Mouse (Mus musculus) kidney, postnatal 0 days (tissue): ENCODE measurements at regions not wholly inside any gene's neighbourhood (a gene's known extent, or its start where the extent isn't known, plus 50 kb on each side); places are given as distances from the start of the nearest gene placed in this dataset.

ENCODE experiments used
- ATAC-seq: fragments of 200-750 bp; cut with Nextera tagmentation; replicated peaks from 2 replicates; pipeline ENCODE4 v1.8.0; 2017; ENCODE audit warnings: low read depth, moderate number of reproducible peaks, moderate TSS enrichment, moderate library complexity; ENCODE audit not compliant: low FRiP score
- DNase-seq: peaks from one replicate; pipeline ENCODE4 v3.0.0-alpha.2; 2016; ENCODE audit warnings: low spot score
- H3K27ac ChIP-seq: fragments of 300-500 bp; sonication (generic); 2 replicates; pipeline ENCODE4 v1.5.1; 2014; ENCODE audit warnings: mild to moderate bottlenecking
- H3K27me3 ChIP-seq: fragments of 300-500 bp; sonication (generic); 2 replicates; pipeline ENCODE4 v1.6.1; 2014; ENCODE audit warnings: low read length, mixed read lengths; ENCODE audit not compliant: insufficient read depth
- H3K36me3 ChIP-seq: fragments of 300-500 bp; sonication (generic); 2 replicates; pipeline ENCODE4 v1.6.1; 2014; ENCODE audit warnings: low read length, mixed read lengths; ENCODE audit not compliant: insufficient read depth
- H3K4me1 ChIP-seq: fragments of 300-500 bp; sonication (generic); replicated peaks from 2 replicates; pipeline ENCODE4 v1.6.1; 2014; ENCODE audit warnings: antibody characterized with exemption, low read length, mixed read lengths; ENCODE audit not compliant: insufficient read depth
- H3K4me2 ChIP-seq: fragments of 300-500 bp; sonication (generic); 2 replicates; pipeline ENCODE4 v1.6.1; 2014; ENCODE audit warnings: mild to moderate bottlenecking, low read length, moderate library complexity, mixed read lengths
- H3K4me3 ChIP-seq: fragments of 300-500 bp; sonication (generic); replicated peaks from 2 replicates; pipeline ENCODE4 v1.5.1; 2014; ENCODE audit warnings: low read depth, low read length
- H3K9ac ChIP-seq: fragments of 300-500 bp; sonication (generic); 2 replicates; pipeline ENCODE4 v1.6.1; 2014; ENCODE audit warnings: low read depth, low read length
- H3K9me3 ChIP-seq: fragments of 300-500 bp; sonication (generic); replicated peaks from 2 replicates; pipeline ENCODE4 v1.6.1; 2016; ENCODE audit warnings: low read length, inconsistent platforms, mixed read lengths
- CTCF ChIP-seq: IDR thresholded peaks from 2 replicates; pipeline ENCODE4 v1.5.1; 2016; ENCODE audit warnings: antibody characterized with exemption, low read depth, mild to moderate bottlenecking, moderate library complexity
- WGBS: fragments of 180-500 bp; shearing (Covaris S2); extraction: QIAGEN DNeasy Blood & Tissue Kit; methylation state at CpG from one replicate; pipeline ENCODE4 v1.1.7; 2014; 5-methylcytosine and 5-hydroxymethylcytosine counted together

GRCm38 (mm10) chr2:12697209-12697608 is 226.6 kb upstream of the Pter start:
- 73% methylated on average over 1 of the region's 1 CpGs for WGBS
- H3K4me2 ChIP-seq, result no peak overlapping the region
- H3K9ac ChIP-seq, result no peak overlapping the region
- H3K27me3 ChIP-seq, result no peaks in the 10 kb centered on the region
- H3K36me3 ChIP-seq, result no peaks in the 10 kb centered on the region
- no peak overlapping the region for H3K4me3 ChIP-seq
- no peaks in the 10 kb centered on the region for H3K9me3 ChIP-seq
- H3K4me1 ChIP-seq, result no peaks in the 10 kb centered on the region
- no peak overlapping the region for H3K27ac ChIP-seq
- no peak for TF ChIP-seq CTCF
- ATAC-seq (no peak), DNase-seq (no peak)

GRCm38 (mm10) chr2:12699331-12699730 is 224.5 kb upstream of the Pter start:
- no peak for TF ChIP-seq CTCF
- no peaks in the 10 kb centered on the region for H3K36me3 ChIP-seq
- H3K9ac ChIP-seq, result no peak overlapping the region
- no peak overlapping the region for H3K4me2 ChIP-seq
- H3K4me1 ChIP-seq, result no peaks in the 10 kb centered on the region
- H3K27ac ChIP-seq, result no peak overlapping the region
- WGBS, result 64% methylated on average over 3 of the region's 3 CpGs
- no peak for ATAC-seq
- H3K9me3 ChIP-seq, result no peaks in the 10 kb centered on the region
- no peak for DNase-seq
- H3K4me3 ChIP-seq, result no peak overlapping the region
- no peaks in the 10 kb centered on the region for H3K27me3 ChIP-seq

DNA sequence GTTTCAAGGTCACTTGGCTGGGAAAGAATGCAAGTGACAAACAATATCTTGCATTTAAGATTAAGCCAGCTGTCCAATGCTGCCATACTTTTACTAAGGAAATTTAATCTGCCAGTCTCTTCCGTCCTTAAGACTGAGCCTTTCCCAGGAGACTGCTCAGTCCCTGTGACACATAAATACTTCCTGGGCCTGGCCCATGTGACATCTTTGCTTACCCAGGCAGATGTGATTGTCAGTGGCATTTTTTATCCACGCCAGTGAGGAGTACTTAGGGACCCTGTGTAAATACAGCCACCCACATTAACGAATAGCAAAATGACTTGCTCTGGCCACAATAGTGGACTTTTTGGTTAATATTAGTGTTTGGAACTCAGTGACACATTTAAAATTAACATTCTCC is 216.3 kb upstream of the Pter start:
- no peaks in the 10 kb centered on the region for H3K36me3 ChIP-seq
- no peak for TF ChIP-seq CTCF
- DNase-seq, result no peak
- no peak for ATAC-seq
- H3K27ac ChIP-seq, result no peak overlapping the region
- no peaks in the 10 kb centered on the region for H3K27me3 ChIP-seq
- no peak overlapping the region for H3K4me2 ChIP-seq
- no peak overlapping the region for H3K9ac ChIP-seq
- no peaks in the 10 kb centered on the region for H3K4me1 ChIP-seq
- H3K9me3 ChIP-seq, result no peaks in the 10 kb centered on the region
- 41% methylated on average over 3 of the region's 3 CpGs for WGBS
- H3K4me3 ChIP-seq, result no peak overlapping the region

DNA sequence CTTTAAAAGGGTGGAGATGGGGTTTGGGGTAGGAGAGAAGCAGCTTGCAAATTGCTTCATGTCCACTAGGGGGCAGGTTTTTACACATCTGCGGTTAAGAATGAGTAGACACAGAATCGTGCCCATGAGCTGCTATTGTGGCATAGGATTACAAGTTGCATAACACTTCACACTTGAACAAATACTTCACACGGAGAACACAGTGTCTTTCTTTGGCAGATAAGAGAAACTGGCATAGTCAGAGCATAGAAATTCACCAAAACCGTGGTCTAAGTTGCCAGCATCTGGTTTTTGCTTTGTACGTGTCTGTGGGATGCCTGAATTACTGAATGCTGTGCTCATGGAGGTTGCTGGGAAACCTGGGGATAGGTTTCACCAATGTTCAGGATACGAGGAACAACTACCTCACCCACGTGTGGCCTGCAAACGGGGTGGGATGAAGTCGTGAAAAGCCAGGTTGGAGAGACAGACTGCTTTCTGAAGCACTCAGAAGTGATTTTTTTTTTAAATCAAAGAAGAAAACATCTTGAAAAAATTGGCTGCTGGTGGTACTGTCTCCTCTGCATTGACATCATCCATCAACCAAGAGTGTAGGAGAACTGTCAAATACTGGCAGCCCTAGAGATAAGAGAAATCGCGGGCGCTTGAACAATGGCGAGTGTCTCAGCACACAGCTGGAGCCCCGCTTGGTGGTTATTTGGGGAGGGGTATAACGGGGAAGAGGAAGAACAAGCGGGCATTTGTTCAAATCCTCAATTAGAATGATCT is 214.5 kb upstream of the Pter start:
- ATAC-seq (peak; percentile 57; the same call in 1 of the 2 replicates), DNase-seq (peak; percentile 67)
- no peak overlapping the region for H3K4me3 ChIP-seq
- no peak overlapping the region for H3K9ac ChIP-seq
- H3K4me2 ChIP-seq, result no peak overlapping the region
- no peaks in the 10 kb centered on the region for H3K36me3 ChIP-seq
- H3K9me3 ChIP-seq, result no peaks in the 10 kb centered on the region
- no peaks in the 10 kb centered on the region for H3K4me1 ChIP-seq
- TF ChIP-seq CTCF, result peak; percentile 80
- H3K27me3 ChIP-seq, result no peaks in the 10 kb centered on the region
- WGBS, result 60% methylated on average over 16 of the region's 16 CpGs
- H3K27ac ChIP-seq, result no peak overlapping the region

- no peak for TF ChIP-seq CTCF
- Histone ChIP-seq H3K4me3 (no peak overlapping the region), H3K9me3 (no peaks in the 10 kb centered on the region), H3K36me3 (no peaks in the 10 kb centered on the region), H3K4me1 (no peaks in the 10 kb centered on the region), H3K4me2 (no peak overlapping the region), H3K27me3 (no peaks in the 10 kb centered on the region), H3K9ac (no peak overlapping the region), H3K27ac (no peak overlapping the region)
- WGBS, result 93% methylated on average over 2 of the region's 2 CpGs
- DNase-seq, result no peak
- ATAC-seq, result no peak
Measured at GRCm38 (mm10) chr2:12709924-12710240, 214.0 kb upstream of the Pter start.

DNA sequence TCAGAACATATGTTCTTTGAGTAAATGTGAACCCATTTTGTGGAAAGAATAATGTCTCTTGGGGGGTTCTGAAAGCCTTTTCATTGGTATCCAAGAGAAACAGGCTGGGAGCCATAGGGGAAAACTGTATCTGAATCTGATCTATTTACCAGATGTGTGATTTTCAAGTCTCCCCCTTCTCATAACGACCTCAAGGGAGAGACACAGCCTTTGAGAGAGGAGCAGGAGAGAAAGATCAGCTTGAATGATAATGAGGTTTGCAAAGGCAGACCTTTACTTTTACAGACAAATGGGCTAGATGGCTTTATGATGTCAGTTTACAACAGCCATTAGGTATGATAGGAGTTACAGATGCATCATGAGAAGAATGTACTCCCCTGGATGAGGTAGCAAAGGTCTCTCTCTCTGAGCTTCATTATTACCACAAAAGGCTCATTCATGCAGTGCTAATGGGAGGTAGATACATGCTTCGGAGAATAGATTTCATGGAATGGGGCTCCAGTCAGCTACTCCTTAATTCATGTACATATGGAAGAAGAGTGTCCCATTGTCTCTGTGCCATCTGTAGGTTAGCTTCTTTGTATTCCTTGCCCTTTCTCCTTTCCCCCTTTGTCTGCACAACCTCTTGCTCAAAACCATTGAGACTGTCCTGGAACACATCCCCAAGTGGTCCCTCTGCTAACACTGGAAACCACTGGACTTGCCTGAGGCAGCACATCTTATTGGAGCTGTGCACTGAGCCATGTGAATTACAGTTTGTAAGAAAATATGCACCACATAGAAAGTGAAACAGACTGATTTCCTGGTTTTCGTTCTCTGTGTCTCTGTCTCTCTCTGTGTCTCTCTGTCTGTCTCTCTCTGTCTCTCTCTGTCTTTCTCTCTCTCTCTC is 207.5 kb upstream of the Pter start:
- TF ChIP-seq CTCF, result no peak
- WGBS, result 43% methylated on average over 3 of the region's 3 CpGs

More for the DNA sequence above, 207.5 kb upstream of the Pter start:
- Histone ChIP-seq H3K27ac (no peak overlapping the region), H3K4me3 (no peak overlapping the region), H3K9me3 (no peaks in the 10 kb centered on the region), H3K4me2 (no peak overlapping the region), H3K27me3 (no peaks in the 10 kb centered on the region), H3K36me3 (no peaks in the 10 kb centered on the region), H3K9ac (no peak overlapping the region), H3K4me1 (no peaks in the 10 kb centered on the region)
- ATAC-seq, result no peak
- no peak for DNase-seq
